Mouse (Mus musculus): Measurements from ENCODE around the gene Galns.

GRCm38 (mm10) chr8:122623844-122624642, 12.8 kb upstream of the Galns start:
- TF ChIP-seq CTCF (IDR thresholded peaks at IDR 0.05; ENCODE audit: borderline replicate concordance, extremely low read depth, insufficient read depth, insufficient read length) (no peak), POLR2A (IDR thresholded peaks at IDR 0.05; ENCODE audit: borderline replicate concordance, extremely low read depth, insufficient read depth, insufficient read length, poor library complexity, severe bottlenecking) (no peak)
